Mouse (Mus musculus) urinary bladder, postnatal 25 days (tissue): ENCODE results near the gene Serpina1e.
"Not testable (repeated sequence)": the region's sequence is repeated elsewhere in the genome, so short reads cannot be mapped to it uniquely, and the experiment has no call there.

Source experiments
- DNase-seq: peaks from one replicate; pipeline ENCODE4 v3.0.0; 2022; ENCODE audit warnings: low spot score

Gene Serpina1e

DNA sequence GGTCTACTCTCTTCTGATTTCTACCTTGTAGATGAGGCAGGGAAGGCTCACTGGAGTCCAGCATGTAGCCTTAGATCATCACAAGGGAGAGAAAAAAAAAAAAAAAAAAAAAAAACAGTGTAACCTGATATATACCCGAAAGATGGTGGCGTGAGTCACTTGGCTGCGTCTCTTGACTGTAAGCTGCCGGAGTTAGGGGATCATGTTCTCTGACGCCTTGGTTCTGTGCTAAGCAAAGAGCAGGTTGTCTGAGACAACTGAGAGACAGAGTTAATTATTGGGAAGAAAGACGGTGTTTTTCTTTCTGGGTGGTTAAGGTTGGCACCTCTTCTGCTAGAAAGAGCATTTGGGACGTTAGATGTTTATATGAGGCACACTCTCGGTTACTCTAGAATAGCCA is 4.1 kb upstream of the Serpina1e start:
- DNase-seq, result no peak

DNA sequence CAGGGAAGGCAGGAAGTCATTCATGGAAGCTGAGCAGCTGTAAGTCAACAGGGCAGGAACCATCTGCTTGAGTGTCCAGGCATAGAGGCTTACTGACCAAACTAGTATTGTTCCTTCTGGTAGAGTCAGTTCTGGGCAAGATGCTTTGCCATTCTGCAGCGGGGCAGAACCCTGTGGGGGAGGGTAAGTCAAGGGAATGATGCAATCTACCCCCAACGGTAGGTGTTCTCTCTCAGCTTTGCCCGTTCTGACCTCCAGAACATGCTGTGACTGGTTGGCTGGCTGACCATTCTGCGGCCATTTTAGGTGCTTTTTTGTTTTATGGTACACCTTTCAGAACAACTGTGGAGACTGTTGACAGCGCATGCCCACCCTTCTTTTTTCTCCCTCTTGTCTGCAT is 3.6 kb upstream of the Serpina1e start:
- no peak for DNase-seq

DNA sequence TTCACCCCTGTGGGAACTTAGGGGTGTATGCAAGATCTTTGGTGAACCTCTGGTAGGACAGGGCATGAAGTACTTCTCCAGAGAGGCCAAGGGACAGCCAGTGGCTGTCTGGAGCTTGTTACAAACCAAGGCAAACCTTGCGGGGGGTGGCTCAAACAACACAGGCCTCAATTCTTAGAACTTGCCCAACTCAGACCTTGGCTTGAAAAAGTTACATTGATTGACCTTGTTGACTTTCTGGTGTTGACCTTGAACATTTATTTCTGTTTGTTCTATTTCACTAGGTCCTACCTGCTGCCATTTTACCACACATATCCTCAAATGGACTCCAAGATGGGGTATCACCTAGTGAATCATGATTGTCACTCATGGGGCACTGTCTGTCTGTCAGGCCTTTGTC is 2.9 kb upstream of the Serpina1e start:
- DNase-seq, result no peak

DNA sequence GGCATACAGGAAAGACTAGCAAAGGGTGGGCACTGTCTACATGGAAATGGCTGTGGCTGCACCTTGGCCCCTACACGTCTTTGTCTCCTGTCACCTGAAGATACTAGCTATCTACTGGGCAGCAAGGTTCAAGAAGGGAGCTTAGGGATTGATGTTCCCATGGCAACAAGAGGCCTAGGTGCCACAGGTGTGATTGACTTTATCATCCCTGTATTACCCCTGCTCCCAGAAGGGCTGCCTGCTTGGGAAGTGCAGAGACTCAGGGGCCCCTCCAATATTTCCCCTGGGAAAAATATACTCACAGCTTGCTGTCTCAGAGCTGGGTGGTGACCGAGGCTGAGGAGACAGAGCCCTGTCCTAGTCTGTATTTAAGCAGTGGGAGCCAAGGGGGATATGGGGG is 2.2 kb downstream of the Serpina1e start:
- not testable (repeated sequence) for DNase-seq

DNA sequence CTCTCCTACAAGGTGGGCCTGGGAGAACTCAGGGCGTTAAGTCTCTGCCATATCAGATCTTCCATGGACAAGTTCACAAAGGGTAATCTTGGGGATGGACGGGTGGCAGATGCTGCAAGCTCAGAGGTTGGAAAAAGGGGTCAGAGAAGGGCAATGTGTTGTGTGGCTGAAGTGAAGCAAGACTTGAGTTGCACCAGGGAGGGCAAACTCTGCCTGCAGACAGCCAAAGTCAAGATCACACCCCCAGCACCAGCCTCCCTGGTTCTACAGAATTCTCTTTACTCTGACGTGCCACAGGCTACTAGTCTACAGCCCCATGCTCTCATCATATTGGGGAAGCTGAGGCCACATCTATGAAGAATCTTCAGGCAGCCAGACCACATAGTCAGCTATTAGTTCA is 5.8 kb downstream of the Serpina1e start:
- DNase-seq, result not testable (repeated sequence)

DNA sequence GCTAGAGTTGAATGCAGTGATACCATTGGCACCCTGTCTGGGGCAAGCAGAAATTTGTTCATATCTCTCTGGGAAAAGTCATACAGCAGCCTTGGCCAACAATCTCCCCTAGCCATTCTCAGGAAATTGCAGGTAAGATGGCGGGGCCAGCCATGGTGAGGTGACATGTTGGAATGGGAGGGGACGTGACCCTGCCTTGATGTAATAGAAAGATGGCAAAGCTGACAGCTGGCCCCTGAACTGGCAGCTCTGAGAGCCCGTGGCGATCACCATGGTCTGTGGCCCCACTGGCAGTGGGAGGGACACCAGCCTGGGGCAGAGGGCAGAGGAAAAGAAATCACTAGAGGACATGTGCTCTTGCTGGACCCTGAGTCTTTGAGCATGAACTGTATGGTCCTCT is 12.5 kb downstream of the Serpina1e start:
- DNase-seq, result no peak

DNA sequence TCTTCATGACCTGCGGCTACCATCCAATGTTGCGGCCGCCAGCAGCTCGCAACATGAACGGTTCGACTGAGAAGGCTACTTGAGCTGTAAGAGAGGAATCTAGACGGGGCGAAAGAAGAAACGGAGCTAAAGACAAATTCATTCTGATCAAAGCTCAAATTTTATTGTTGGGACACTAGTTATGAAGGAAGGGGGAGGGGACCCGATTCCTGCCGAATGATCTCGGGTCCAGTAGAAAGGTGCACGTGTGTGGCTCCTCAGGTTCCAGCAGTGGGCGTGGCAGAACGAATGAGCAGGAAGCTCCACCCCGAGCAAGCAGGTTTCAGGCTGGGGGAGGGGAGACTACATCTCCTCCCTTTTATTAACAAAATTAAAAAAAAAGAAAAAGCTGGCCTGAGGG is 49.6 kb downstream of the Serpina1e start:
- DNase-seq, result not testable (repeated sequence)

DNA sequence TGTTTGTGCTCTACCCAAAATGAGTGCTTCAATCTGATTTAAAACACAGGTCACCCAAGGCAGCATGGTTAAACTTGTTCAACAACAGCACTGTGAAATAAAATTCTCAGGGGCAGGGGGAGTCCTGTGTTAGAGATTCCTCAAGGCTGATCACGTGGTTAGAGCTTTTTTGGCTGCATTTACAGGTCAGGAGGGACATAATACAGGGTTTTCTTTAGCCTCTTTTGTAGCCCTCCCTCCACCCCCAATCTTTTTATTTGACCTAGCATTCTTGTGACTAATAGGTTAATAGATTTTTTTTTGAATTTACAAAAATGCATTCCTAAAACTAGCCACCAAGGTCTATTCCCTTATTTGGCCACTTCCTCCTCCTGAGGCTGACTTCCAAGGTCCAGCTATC is 51.0 kb downstream of the Serpina1e start:
- DNase-seq, result not testable (repeated sequence)

DNA sequence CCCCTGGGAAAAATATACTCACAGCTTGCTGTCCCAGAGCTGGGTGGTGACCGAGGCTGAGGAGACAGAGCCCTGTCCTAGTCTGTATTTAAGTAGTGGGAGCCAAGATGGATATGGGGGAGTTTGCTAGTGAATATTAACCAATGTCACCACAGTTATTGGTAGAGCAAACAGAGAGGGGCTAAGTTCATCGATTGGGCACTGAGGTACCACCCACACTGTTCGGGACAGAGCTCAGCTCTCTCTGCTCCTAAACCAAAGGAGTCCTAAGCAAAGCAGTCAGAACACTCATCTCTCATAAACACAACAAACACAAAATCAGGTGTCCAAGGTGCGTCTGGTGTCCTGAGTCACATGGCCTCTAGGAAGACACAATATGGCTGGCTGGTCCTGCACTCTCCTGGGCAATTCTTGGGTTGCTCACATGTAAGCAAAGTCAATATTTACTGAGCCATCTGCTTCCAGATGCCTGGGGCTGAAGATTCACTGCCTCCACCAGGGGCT is 53.9 kb downstream of the Serpina1e start, which contains the start of gene Serpina1c:
Gene Serpina1c, minus strand, starts transcription at position 51 of the 504 bp plus-strand sequence.
- DNase-seq, result not testable (repeated sequence)

DNA sequence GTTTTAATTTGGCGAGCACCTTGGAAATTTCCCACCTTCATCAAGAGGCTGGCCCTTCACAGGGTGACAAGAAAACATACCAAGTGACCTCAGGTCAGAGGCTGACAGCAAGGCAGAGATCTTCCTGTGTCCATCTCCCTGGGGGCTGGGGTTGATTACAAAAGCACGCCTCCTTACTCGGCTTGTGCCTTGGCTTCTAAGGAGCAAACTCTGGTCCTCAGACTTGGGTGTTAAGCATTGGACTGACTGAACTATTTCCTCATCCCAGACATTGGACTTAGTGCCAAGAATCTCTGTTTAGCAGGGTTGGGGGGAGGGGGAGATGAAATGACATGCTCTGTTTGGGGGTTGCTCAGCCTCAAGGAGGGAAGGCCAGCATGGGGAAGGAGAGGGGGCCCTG is 56.8 kb downstream of the Serpina1e start:
- not testable (repeated sequence) for DNase-seq
